27 mouse cellular contexts compared by ENCODE assay signal in the genomic region with DNA sequence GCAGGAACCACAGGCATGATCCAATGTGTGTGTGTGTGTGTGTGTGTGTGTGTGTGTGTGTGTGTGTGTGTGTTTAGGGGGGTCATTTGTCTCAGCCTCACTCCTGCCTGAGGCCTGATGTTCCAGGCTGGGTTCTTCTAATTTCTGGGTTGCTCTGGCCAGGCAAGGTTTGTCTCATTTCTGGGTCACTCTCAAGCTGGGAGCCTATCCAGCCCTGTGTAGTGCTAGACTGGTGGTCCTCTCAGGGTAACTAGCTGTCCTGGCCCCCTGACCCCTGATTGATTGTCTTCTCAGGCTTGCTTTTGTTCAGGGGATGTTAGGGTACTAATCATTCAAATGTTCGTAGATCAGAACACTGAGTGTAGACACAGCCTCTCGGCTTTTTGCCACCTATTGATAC.
DNase-seq lines count a peak whose midpoint lies in the region; ATAC-seq lines count a peak whose summit lies in the region.
"Had no signal": no experiment of that assay in that cellular context is flagged by ENCODE, and none has a peak within 500 bp of the region (broad histone marks: within the 10 kb centered on the region; RNA-seq: fewer than 3 reads in every experiment).

No protein-coding gene starts in this region.

- WGBS in forebrain, embryonic 13.5 days: 20% methylated on average over 2 of the region's 2 CpGs
- 29% methylated on average over 2 of the region's 2 CpGs for WGBS in forebrain, embryonic 15.5 days
- 31% methylated on average over 2 of the region's 2 CpGs for WGBS in midbrain, embryonic 11.5 days
- 29% methylated on average over 2 of the region's 2 CpGs for WGBS in midbrain, embryonic 16.5 days
- WGBS in hindbrain, embryonic 13.5 days: 17% methylated on average over 2 of the region's 2 CpGs

- no peaks in the 10 kb centered on the region for H3K27me3 ChIP-seq in forebrain, embryonic 13.5 days
- no peaks in the 10 kb centered on the region for H3K27me3 ChIP-seq in forebrain, embryonic 15.5 days
- H3K27me3 ChIP-seq in midbrain, embryonic 11.5 days (ENCODE audit: control insufficient read depth, insufficient read depth, low read length): no peaks in the 10 kb centered on the region
- no peaks in the 10 kb centered on the region for H3K27me3 ChIP-seq in midbrain, embryonic 16.5 days (ENCODE audit: control insufficient read depth, insufficient read depth, low read depth, low read length)
- H3K27me3 ChIP-seq in hindbrain, embryonic 13.5 days: no peaks in the 10 kb centered on the region
- H3K27me3 ChIP-seq: embryonic facial prominence, embryonic 15.5 days; heart, embryonic 13.5 days; hindbrain, embryonic 15.5 days; intestine, embryonic 15.5 days; liver, embryonic 12.5 days; megakaryocyte, embryonic 14.5 days had no signal

- no peak for DNase-seq in midbrain, embryonic 11.5 days (ENCODE audit: low spot score, missing footprints)
- peak; percentile 11 for DNase-seq in ES-CJ7 (ENCODE audit: low read depth, low spot score)
- DNase-seq in gastrocnemius, postnatal 10 days: no peak
- DNase-seq: adrenal gland, postnatal 36 days; cerebellum, postnatal 10 days; gastrocnemius, adult 2 months; heart, postnatal 10 days; kidney, adult 8-10 months; kidney, postnatal 4 days; lung, adult 18-20 months; lung, postnatal 4 days; right cerebral cortex, adult 18-20 months; spleen, adult 18-20 months; thymus, postnatal 14 days had no signal

- 0 out of 2 replicates have a peak, but pooled peaks have one; percentile 13 for ATAC-seq in forebrain, embryonic 13.5 days
- no peak for ATAC-seq in forebrain, embryonic 15.5 days (replicated peaks)
- peak; percentile 48 for ATAC-seq in midbrain, embryonic 11.5 days (ENCODE audit: low FRiP score)
- no peak for ATAC-seq in midbrain, embryonic 16.5 days
- ATAC-seq in hindbrain, embryonic 13.5 days (ENCODE audit: low FRiP score): peak; percentile 39; the same call in 1 of the 2 replicates
- ATAC-seq: forebrain, embryonic 16.5 days; intestine, embryonic 15.5 days; liver, embryonic 12.5 days; lung, postnatal 0 days had no signal

- H3K4me2 ChIP-seq in forebrain, embryonic 13.5 days: no peak overlapping the region
- no peak overlapping the region for H3K4me2 ChIP-seq in forebrain, embryonic 15.5 days (replicated peaks)
- no peak overlapping the region for H3K4me2 ChIP-seq in midbrain, embryonic 11.5 days
- no peak overlapping the region for H3K4me2 ChIP-seq in midbrain, embryonic 16.5 days (ENCODE audit: low read length)
- H3K4me2 ChIP-seq in hindbrain, embryonic 13.5 days: no peak overlapping the region
- H3K4me2 ChIP-seq: embryonic facial prominence, embryonic 15.5 days; heart, embryonic 13.5 days; hindbrain, embryonic 15.5 days; intestine, embryonic 15.5 days; liver, embryonic 12.5 days had no signal

- H3K9ac ChIP-seq in forebrain, embryonic 13.5 days: no peak overlapping the region
- H3K9ac ChIP-seq in forebrain, embryonic 15.5 days (replicated peaks): no peak overlapping the region
- H3K9ac ChIP-seq in midbrain, embryonic 11.5 days (ENCODE audit: low read length): no peak overlapping the region
- H3K9ac ChIP-seq in midbrain, embryonic 16.5 days (ENCODE audit: low read depth, low read length): no peak overlapping the region
- no peak overlapping the region for H3K9ac ChIP-seq in hindbrain, embryonic 13.5 days
- H3K9ac ChIP-seq: embryonic facial prominence, embryonic 15.5 days; heart, embryonic 13.5 days; hindbrain, embryonic 15.5 days; intestine, embryonic 15.5 days; liver, embryonic 12.5 days had no signal

- H3K4me3 ChIP-seq in forebrain, embryonic 13.5 days: no peak overlapping the region
- H3K4me3 ChIP-seq in forebrain, embryonic 15.5 days: no peak overlapping the region
- H3K4me3 ChIP-seq in midbrain, embryonic 11.5 days (ENCODE audit: low read depth, low read length): no peak overlapping the region
- H3K4me3 ChIP-seq in midbrain, embryonic 16.5 days (ENCODE audit: low read depth, low read length): no peak overlapping the region
- H3K4me3 ChIP-seq in hindbrain, embryonic 13.5 days: no peak overlapping the region
- H3K4me3 ChIP-seq: embryonic facial prominence, embryonic 15.5 days; gastrocnemius, adult 2 months; heart, embryonic 13.5 days; hindbrain, embryonic 15.5 days; intestine, embryonic 15.5 days; liver, embryonic 12.5 days had no signal

- no peak overlapping the region for H3K27ac ChIP-seq in forebrain, embryonic 13.5 days
- H3K27ac ChIP-seq in forebrain, embryonic 15.5 days (replicated peaks): no peak overlapping the region
- H3K27ac ChIP-seq in midbrain, embryonic 11.5 days (ENCODE audit: low read depth, low read length): no peak overlapping the region
- no peak overlapping the region for H3K27ac ChIP-seq in midbrain, embryonic 16.5 days (ENCODE audit: low read length)
- H3K27ac ChIP-seq in hindbrain, embryonic 13.5 days: no peak overlapping the region
- H3K27ac ChIP-seq: embryonic facial prominence, embryonic 15.5 days; gastrocnemius, adult 2 months; heart, embryonic 13.5 days; hindbrain, embryonic 15.5 days; intestine, embryonic 15.5 days; kidney, postnatal 0 days; liver, embryonic 12.5 days had no signal

- H3K9me3 ChIP-seq in forebrain, embryonic 13.5 days (replicated peaks): no peaks in the 10 kb centered on the region
- no peaks in the 10 kb centered on the region for H3K9me3 ChIP-seq in forebrain, embryonic 15.5 days
- no peaks in the 10 kb centered on the region for H3K9me3 ChIP-seq in midbrain, embryonic 11.5 days (ENCODE audit: control insufficient read depth, low read length)
- H3K9me3 ChIP-seq in midbrain, embryonic 16.5 days (replicated peaks; ENCODE audit: control insufficient read depth, low read length, poor library complexity, severe bottlenecking): no peaks in the 10 kb centered on the region
- no peaks in the 10 kb centered on the region for H3K9me3 ChIP-seq in hindbrain, embryonic 13.5 days
- H3K9me3 ChIP-seq: embryonic facial prominence, embryonic 15.5 days; heart, embryonic 13.5 days; hindbrain, embryonic 15.5 days; intestine, embryonic 15.5 days; liver, embryonic 12.5 days had no signal

- no peaks in the 10 kb centered on the region for H3K36me3 ChIP-seq in forebrain, embryonic 13.5 days (ENCODE audit: poor library complexity, severe bottlenecking)
- H3K36me3 ChIP-seq in forebrain, embryonic 15.5 days: no peaks in the 10 kb centered on the region
- no peaks in the 10 kb centered on the region for H3K36me3 ChIP-seq in midbrain, embryonic 11.5 days (ENCODE audit: control insufficient read depth, insufficient read depth, low read length)
- H3K36me3 ChIP-seq in midbrain, embryonic 16.5 days (ENCODE audit: control insufficient read depth, insufficient read depth, low read length): no peaks in the 10 kb centered on the region
- H3K36me3 ChIP-seq in hindbrain, embryonic 13.5 days: no peaks in the 10 kb centered on the region
- H3K36me3 ChIP-seq: embryonic facial prominence, embryonic 15.5 days; heart, embryonic 13.5 days; hindbrain, embryonic 15.5 days; intestine, embryonic 15.5 days; liver, embryonic 12.5 days had no signal

- H3K4me1 ChIP-seq in forebrain, embryonic 13.5 days: no peaks in the 10 kb centered on the region; the same call in 1 of the 2 replicates
- H3K4me1 ChIP-seq in forebrain, embryonic 15.5 days: no peaks in the 10 kb centered on the region
- no peaks in the 10 kb centered on the region for H3K4me1 ChIP-seq in midbrain, embryonic 11.5 days (ENCODE audit: control insufficient read depth, insufficient read depth, low read length)
- no peaks in the 10 kb centered on the region; the same call in 1 of the 2 replicates for H3K4me1 ChIP-seq in midbrain, embryonic 16.5 days (ENCODE audit: control insufficient read depth, insufficient read depth, low read length)
- H3K4me1 ChIP-seq in hindbrain, embryonic 13.5 days (replicated peaks): peaks cover 9% of the 10 kb centered on the region; the same call in 1 of the 2 replicates
- H3K4me1 ChIP-seq: heart, embryonic 13.5 days; hindbrain, embryonic 15.5 days; intestine, embryonic 15.5 days; liver, embryonic 12.5 days; megakaryocyte, embryonic 14.5 days had no signal

Comparison
In these comparisons a context has a peak if more than half of its experiments do, and no peak if none do; other contexts are left out.
1. ATAC-seq: peak in forebrain, embryonic 13.5 days (single experiment), midbrain, embryonic 11.5 days (single experiment) and hindbrain, embryonic 13.5 days (single experiment); none in forebrain, embryonic 15.5 days (single experiment) and midbrain, embryonic 16.5 days (single experiment).